Mouse (Mus musculus): ENCODE measurements around the gene Ninl.
A peak's percentile ranks its signal among the peaks of the same experiment; 100 is the strongest.

The Ninl gene

DNA sequence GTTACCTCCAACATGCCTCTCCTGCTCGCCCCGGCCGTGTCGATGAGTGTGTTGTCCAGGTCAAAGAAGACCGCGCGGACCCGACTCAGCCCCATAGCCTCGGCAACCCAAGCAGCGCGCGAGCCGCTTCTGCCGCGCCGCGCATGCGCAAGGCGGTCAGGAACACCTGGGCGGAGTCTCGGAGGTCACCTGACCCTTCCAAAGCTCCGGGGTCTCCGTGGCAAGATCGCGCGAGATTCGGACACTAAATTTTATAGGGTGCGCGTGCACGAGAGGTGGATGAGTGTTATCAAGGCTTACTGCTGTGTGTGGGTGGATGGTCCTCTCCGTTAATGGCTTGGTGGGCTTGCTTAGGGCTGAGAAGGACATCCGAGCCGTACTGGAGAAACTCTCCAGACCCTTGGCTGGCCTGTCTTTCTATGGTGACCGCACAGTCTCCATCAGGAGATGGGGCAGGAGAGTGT is at the start of gene Ninl, which contains the start of gene Nanp:
Gene Ninl (minus strand): TSS at position 151 of the 464 bp plus-strand sequence.
Gene Nanp (minus strand): TSS at position 167 of the 464 bp plus-strand sequence.
- peak; percentile 96 to 98 for DNase-seq (ENCODE audit: inconsistent age in 2 of 2, low spot score in 1 of 2)

DNA sequence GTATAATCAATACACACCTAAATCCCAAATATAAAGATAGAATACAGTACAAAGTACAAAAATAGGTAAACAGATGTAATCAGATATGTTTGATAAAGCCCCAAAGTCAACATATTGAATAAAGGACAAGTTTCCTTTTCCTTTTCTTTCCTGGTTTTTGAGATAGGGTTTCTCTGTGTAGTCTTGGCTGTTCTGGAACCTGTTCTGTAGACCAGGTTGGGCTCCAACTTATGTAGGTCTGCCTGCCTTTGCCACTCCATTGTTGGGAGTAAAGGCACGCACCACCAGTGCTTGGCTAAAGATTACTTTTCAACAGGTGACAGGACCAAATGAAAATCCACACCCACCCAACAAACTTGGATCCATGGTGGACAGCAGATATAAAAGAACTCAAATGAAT is 17.5 kb upstream of the Ninl start:
- DNase-seq (ENCODE audit: inconsistent age in 2 of 2, low spot score in 1 of 2), result no peak

- no peak for DNase-seq (ENCODE audit: inconsistent age in 2 of 2, low spot score in 1 of 2)
Observed at GRCm38 (mm10) chr2:151040411-151040810, 1.2 kb upstream of the Ninl start.

- no peak for DNase-seq (ENCODE audit: inconsistent age in 2 of 2, low spot score in 1 of 2)
Observed at GRCm38 (mm10) chr2:151039726-151040125, 544 bp upstream of the Ninl start.

GRCm38 (mm10) chr2:151038811-151039222 is 365 bp downstream of the Ninl start:
- no peak for DNase-seq (ENCODE audit: inconsistent age in 2 of 2, low spot score in 1 of 2)

DNA sequence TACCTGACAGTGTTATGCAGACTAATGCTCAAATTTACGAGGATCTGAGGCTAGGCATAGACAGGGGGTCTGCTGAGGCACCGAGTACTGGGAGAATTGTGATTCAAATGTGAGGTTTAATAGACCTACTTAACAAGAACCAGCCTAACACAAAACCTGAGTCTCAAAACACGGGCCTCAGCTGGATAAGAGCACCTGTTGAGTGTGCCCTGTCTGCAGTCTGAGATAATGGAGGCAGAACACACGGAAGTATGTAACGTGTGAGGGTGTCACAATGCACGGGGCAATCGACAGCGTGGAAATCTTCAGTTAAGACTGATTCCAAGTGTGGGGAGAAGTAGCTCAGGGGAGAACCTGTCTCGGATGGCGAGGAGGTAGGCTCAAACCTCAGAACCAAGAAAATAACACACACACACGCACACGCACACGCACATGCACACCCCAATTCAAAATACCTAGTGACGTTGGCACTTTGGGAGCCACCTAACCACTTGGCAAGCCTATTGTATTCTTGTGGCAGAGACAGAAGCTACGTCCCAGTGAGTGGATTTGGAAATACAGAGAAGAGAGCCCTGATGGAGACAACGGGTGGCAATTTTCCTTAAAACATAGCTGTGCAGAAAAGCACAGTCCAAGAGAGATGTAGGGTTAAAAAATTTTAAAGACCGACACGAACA is 1.2 kb downstream of the Ninl start:
- DNase-seq (ENCODE audit: inconsistent age in 2 of 2, low spot score in 1 of 2), result no peak

GRCm38 (mm10) chr2:151037292-151037691 is 1.9 kb downstream of the Ninl start:
- no peak for DNase-seq (ENCODE audit: inconsistent age in 2 of 2, low spot score in 1 of 2)

GRCm38 (mm10) chr2:151036721-151037120 is 2.5 kb downstream of the Ninl start:
- DNase-seq (ENCODE audit: inconsistent age in 2 of 2, low spot score in 1 of 2), result no peak

- no peak for DNase-seq (ENCODE audit: inconsistent age in 2 of 2, low spot score in 1 of 2)
Observed at GRCm38 (mm10) chr2:151034435-151034834, 4.7 kb downstream of the Ninl start.

GRCm38 (mm10) chr2:151021158-151021557 is 18.0 kb downstream of the Ninl start:
- DNase-seq (ENCODE audit: inconsistent age in 2 of 2, low spot score in 1 of 2), result no peak

DNA sequence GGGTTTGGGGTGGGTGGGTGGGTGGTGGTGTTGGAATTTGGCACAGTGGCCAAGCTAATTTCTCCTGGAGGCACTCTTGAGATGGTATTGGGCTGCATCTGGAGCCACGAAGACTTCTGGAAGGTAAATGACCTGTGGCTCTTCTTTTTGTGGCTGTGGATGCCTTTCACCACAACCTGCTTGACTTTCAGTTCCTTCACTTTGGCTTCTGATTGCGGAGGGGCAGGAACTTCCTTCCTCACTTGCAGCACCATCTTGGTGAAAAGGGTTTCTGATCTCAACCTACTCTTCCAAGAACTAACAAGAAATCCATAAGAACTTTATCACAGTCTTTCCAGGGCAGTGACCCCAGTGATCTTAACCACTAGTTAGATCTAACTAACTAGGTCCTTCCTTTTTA is 23.9 kb downstream of the Ninl start:
- DNase-seq (ENCODE audit: inconsistent age in 2 of 2, low spot score in 1 of 2), result no peak

- DNase-seq (ENCODE audit: inconsistent age in 2 of 2, low spot score in 1 of 2), result no peak
Observed at GRCm38 (mm10) chr2:151011273-151011672, 27.9 kb downstream of the Ninl start.

- no peak for DNase-seq (ENCODE audit: inconsistent age in 2 of 2, low spot score in 1 of 2)
Observed at GRCm38 (mm10) chr2:151009515-151010085, 29.6 kb downstream of the Ninl start.

GRCm38 (mm10) chr2:151008939-151009509 is 30.2 kb downstream of the Ninl start:
- DNase-seq (ENCODE audit: inconsistent age in 2 of 2, low spot score in 1 of 2), result peak; percentile 86 to 96

DNA sequence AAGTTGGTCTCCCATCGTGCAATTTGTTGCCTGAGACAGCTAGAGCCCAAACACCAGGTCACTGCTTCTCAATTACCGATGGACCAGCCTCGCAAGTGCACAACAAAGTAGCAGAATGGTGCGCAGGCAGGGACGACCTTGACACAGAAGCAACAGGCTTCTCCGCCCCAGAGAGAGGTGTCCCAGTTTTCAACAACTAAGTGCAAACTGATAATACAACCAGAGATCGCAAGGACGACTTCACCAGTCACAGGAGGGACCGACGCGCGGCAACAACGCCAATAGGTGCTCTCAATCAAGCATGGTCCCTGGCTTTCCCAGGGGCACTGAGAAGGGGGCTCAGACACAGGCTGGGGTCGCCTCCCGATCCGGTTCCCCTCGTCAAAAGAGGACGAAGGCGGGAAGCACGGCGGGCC is 30.7 kb downstream of the Ninl start:
- DNase-seq (ENCODE audit: inconsistent age in 2 of 2, low spot score in 1 of 2), result peak; percentile 48 to 83

DNA sequence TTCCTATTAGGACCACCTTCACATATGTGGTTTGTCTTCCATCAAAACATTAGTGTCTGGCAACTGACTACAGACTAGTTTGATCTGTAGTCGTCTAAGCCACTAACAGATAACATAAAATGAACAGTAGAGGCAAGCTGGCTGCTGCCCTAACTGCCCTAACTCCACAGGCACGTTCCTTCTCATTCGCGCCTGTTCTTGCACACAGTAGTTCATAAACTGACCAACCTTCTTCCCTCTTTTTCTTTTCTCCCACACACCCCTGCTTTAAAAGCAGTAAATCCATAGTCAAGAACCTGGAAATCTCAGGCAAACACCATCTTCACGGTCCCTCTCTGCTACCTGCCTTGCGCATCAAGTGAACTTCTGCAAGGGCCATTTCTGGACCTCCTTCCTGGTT is 31.2 kb downstream of the Ninl start:
- no peak for DNase-seq (ENCODE audit: inconsistent age in 2 of 2, low spot score in 1 of 2)

- DNase-seq (ENCODE audit: inconsistent age in 2 of 2, low spot score in 1 of 2), result peak; percentile 77 to 94
Observed at GRCm38 (mm10) chr2:151006281-151006945, 32.8 kb downstream of the Ninl start.

DNA sequence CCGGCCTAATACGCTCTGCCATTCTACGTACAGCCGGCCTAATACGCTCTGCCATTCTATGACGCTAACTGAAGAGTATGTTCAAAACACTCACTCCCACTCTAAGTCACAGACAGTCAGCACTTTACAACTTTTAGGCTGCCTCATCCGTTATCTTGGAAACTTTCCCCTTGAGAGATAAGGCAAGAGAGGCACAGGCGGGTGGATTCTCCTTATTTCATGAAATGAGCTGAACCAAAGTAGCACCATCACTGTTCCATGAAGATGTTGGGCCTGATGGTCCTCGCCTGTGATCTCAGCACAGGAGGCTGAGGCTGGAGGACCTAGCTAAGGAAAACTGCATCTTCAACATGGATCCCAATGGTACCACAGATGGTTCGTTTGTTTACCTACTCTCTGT is 34.8 kb downstream of the Ninl start:
- no peak for DNase-seq (ENCODE audit: inconsistent age in 2 of 2, low spot score in 1 of 2)

GRCm38 (mm10) chr2:151003796-151004195 is 35.4 kb downstream of the Ninl start:
- DNase-seq (ENCODE audit: inconsistent age in 2 of 2, low spot score in 1 of 2), result no peak

- peak in 1 of 2 experiments; percentile 49 for DNase-seq (ENCODE audit: inconsistent age in 2 of 2, low spot score in 1 of 2)
Observed at GRCm38 (mm10) chr2:151001619-151002175, 37.5 kb downstream of the Ninl start.

DNA sequence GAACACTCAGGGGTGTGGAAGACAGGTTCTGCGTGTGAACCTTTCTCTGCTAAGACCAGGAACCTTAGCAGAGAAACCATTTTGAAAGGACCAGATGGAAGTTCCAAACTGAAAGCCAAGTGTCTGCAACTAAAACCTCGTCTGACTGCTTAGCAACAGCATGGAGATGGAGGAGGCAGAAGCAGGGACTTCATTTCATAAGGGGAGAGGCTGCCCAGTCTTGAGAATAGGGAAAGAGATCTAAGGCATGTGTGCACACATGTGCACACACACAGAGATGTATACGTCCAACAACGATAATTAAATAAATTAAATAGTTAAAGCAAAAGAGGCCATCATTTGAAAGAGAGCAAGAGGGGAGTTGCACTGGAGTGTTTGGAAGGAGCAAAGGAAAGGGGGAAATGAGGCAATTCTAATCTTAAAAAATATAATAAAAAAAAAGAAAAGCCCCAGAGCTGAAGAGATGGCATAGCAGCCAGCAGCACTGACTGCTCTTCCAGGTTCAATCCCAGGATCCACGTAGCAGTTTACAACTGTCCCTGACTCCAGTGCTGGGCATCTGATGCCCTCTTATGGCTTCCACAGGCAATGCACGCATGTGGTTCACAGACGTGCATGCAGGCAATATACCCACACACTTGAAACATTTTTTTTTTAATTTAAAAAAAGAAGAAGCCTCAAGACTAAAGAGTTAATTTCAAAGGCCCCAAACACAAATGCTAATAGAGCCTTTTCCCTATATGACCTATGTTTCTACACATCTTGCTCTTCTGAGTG is 38.6 kb downstream of the Ninl start:
- peak; percentile 61 to 83 for DNase-seq (ENCODE audit: inconsistent age in 2 of 2, low spot score in 1 of 2)

Data from adrenal gland, adult (tissue).